Mouse (Mus musculus) midbrain, embryonic 12.5 days (tissue): ENCODE data around the gene Phyh. TPM values are rescaled to one million over a fixed set of nuclear protein-coding genes. Genes with fewer than 3 reads are reported as not detected.

Source experiments
- ATAC-seq: fragments of 200-750 bp; cut with Nextera tagmentation; 2 replicates; pipeline ENCODE4 v1.8.0; 2017; ENCODE audit warnings: low read depth, moderate TSS enrichment, moderate library complexity; ENCODE audit not compliant: low FRiP score
- H3K27ac ChIP-seq: fragments of 300-500 bp; sonication (generic); replicated peaks from 2 replicates; pipeline ENCODE4 v1.5.1; 2016; ENCODE audit warnings: mild to moderate bottlenecking
- H3K27me3 ChIP-seq: fragments of 300-500 bp; sonication (generic); 2 replicates; pipeline ENCODE4 v1.6.1; 2016; ENCODE audit warnings: mild to moderate bottlenecking
- H3K36me3 ChIP-seq: fragments of 300-500 bp; sonication (generic); 2 replicates; pipeline ENCODE4 v1.6.1; 2016
- H3K4me1 ChIP-seq: fragments of 300-500 bp; sonication (generic); 2 replicates; pipeline ENCODE4 v1.6.1; 2016
- H3K4me2 ChIP-seq: fragments of 300-500 bp; sonication (generic); replicated peaks from 2 replicates; pipeline ENCODE4 v1.6.1; 2016; ENCODE audit warnings: mild to moderate bottlenecking, moderate library complexity
- H3K4me3 ChIP-seq: fragments of 300-500 bp; sonication (generic); 2 replicates; pipeline ENCODE4 v1.5.1; 2016; ENCODE audit warnings: mild to moderate bottlenecking
- H3K9ac ChIP-seq: fragments of 300-500 bp; sonication (generic); replicated peaks from 2 replicates; pipeline ENCODE4 v1.6.1; 2016; ENCODE audit warnings: mild to moderate bottlenecking, moderate library complexity
- H3K9me3 ChIP-seq: fragments of 300-500 bp; sonication (generic); 2 replicates; pipeline ENCODE4 v1.6.1; 2016; ENCODE audit warnings: mild to moderate bottlenecking
- WGBS: fragments of 180-500 bp; shearing (Covaris S2); methylation state at CpG from one replicate; pipeline ENCODE4 v1.1.7; 2016; 5-methylcytosine and 5-hydroxymethylcytosine counted together
- polyA plus RNA-seq: library from polyadenylated mRNA; unstranded; fragments of >200 nt; fragmentation: Nextera tagmentation; extraction: Ambion mirVana; gene quantifications from 2 replicates; pipeline ENCODE4 v1.2.1, GENCODE M21; 2016

The Phyh gene
- polyA plus RNA-seq, 1 experiment from 2014 or later = 42.0 TPM

- no peak for ATAC-seq
- no peak overlapping the region for H3K4me2 ChIP-seq
- H3K4me1 ChIP-seq = no peaks in the 10 kb centered on the region
- no peak overlapping the region for H3K9ac ChIP-seq
- no peak overlapping the region for H3K27ac ChIP-seq
- no peak overlapping the region for H3K4me3 ChIP-seq
- WGBS = 29% methylated on average over 8 of the region's 8 CpGs
- H3K36me3 ChIP-seq = no peaks in the 10 kb centered on the region
- no peaks in the 10 kb centered on the region for H3K27me3 ChIP-seq
- no peaks in the 10 kb centered on the region for H3K9me3 ChIP-seq
These were observed 59.3 kb downstream of the Phyh start for GRCm38 (mm10) chr2:4978091-4978490.

DNA sequence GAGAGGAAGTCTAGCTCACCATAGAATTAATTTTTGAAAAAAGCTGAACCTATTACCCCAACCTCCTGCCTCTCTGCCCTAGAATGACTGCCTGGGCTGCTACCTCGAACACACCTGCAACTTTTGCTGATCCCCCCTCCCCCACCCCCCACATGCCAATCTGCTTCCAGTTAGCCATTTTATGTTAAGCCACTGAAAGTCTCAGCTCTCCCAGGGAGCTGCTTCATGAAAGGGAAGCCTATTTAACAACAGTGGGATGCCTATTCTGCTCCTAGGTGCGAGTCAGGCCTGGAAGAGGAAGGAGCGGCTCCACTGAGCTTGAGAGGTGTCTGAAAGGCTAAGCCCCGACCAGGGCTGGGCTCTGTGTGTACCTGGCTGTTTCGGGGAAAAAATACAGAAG lies 65.2 kb downstream of the Phyh start:
- Histone ChIP-seq H3K4me2 (no peak overlapping the region), H3K9me3 (no peaks in the 10 kb centered on the region), H3K4me1 (0 out of 2 replicates have a peak, but pooled peaks cover 5% of the 10 kb centered on the region), H3K27me3 (no peaks in the 10 kb centered on the region), H3K27ac (no peak overlapping the region), H3K4me3 (no peak overlapping the region), H3K36me3 (no peaks in the 10 kb centered on the region), H3K9ac (no peak overlapping the region)
- ATAC-seq = no peak
- 27% methylated on average over 5 of the region's 5 CpGs for WGBS

DNA sequence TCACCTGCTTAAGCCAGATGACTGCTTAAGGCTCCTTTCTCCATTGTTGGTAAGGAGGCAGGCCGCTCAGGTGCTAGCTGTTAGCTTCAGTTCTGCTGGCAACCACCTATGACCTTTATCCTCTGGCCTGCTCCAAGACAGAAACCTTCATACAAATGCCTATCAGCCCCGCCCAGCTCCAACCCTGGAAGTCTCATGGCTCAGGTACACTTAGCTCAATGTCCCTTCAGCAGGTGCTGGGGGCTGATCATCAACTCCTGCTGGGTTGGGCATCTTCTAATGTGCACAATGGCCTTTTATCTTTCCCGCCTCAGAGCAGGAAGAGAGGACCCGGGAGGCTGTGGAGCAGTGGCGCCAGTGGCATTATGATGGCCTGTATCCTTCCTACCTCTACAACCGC lies 66.2 kb downstream of the Phyh start:
- Histone ChIP-seq H3K4me3 (no peak overlapping the region), H3K4me1 (0 out of 2 replicates have a peak, but pooled peaks cover 5% of the 10 kb centered on the region), H3K36me3 (no peaks in the 10 kb centered on the region), H3K27me3 (no peaks in the 10 kb centered on the region), H3K9me3 (no peaks in the 10 kb centered on the region), H3K9ac (no peak overlapping the region), H3K27ac (no peak overlapping the region), H3K4me2 (no peak overlapping the region)
- ATAC-seq = no peak
- WGBS = 90% methylated on average over 6 of the region's 6 CpGs

DNA sequence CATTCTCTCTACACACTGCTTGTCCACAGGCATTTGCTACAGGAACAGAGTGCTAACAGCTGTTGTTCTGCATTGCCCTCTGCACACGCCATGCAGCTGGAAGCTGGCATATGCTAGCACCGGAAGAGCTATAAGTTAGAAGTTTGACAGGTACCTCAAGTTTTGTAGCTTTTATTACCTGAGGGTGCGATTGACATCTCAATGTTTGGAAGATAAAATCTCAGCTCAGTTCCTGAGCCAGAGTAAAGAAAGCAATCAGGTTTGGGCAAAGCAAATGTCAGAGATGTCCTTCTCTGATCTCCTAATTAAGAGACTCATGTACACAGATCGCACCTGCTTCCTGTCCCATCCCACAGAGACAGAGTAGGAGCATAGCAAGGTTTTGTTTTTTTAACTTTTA lies 68.0 kb downstream of the Phyh start:
- H3K9me3 ChIP-seq = no peaks in the 10 kb centered on the region
- H3K27me3 ChIP-seq = no peaks in the 10 kb centered on the region
- H3K4me2 ChIP-seq = no peak overlapping the region
- H3K27ac ChIP-seq = no peak overlapping the region
- no peak for ATAC-seq
- peaks cover 12% of the 10 kb centered on the region for H3K36me3 ChIP-seq
- H3K9ac ChIP-seq = no peak overlapping the region
- no peak overlapping the region for H3K4me3 ChIP-seq
- H3K4me1 ChIP-seq = 0 out of 2 replicates have a peak, but pooled peaks cover 5% of the 10 kb centered on the region
- 92% methylated on average over 4 of the region's 4 CpGs for WGBS

DNA sequence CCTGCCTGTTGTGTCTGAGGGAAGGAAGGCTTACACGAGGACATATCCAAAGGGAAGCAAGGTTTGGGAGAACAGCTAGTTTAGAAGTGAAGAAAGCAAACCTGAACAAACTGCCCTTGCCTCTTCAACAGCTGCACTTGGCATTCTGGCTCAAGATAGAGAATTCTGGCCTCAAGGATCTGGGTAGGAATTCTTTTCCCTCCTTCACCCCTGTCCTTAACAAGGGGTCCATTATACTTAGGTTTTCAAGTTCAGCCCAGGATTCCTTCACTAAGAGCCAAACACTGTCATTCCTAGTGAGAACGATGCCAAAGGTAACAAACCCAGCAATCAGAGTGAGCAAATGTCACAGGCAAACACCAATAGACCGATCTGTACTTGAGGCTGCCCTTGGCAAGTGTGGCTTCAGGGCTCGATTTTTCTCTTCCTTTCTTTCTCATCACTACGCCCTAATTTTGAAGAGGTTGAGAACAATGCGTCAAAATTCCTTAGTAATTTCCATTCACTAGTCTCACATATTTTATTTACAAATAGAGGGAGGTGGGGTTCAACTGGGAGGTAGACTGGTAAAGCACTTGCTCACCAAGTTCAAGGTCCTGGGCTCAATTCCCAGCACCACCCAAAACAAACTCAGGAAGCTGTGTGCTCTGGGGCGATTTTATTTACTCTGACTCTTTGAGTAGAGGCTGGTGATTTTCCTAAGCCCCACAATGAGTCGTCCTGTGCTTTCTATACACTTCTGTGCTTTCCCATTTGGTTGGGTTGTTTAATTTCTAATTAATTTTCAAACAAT lies 68.8 kb downstream of the Phyh start:
- no peak overlapping the region for H3K9ac ChIP-seq
- no peak overlapping the region for H3K4me2 ChIP-seq
- no peak overlapping the region for H3K4me3 ChIP-seq
- no peaks in the 10 kb centered on the region for H3K27me3 ChIP-seq
- H3K36me3 ChIP-seq = peaks cover 15% of the 10 kb centered on the region
- H3K27ac ChIP-seq = no peak overlapping the region
- WGBS = 86% methylated on average over 8 of the region's 8 CpGs
- H3K4me1 ChIP-seq = 0 out of 2 replicates have a peak, but pooled peaks cover 5% of the 10 kb centered on the region
- ATAC-seq = no peak
- H3K9me3 ChIP-seq = no peaks in the 10 kb centered on the region

Other genes with a start within 250 kb of the Phyh start
- gene Bend7, start 201.2 kb upstream of the Phyh start, polyA plus RNA-seq = 7.0 and 7.2 TPM in 2 replicates
- 124 and 132 TPM in 2 replicates for gene Sephs1, start 37.5 kb upstream of the Phyh start, polyA plus RNA-seq
- gene Ucma, start 57.1 kb downstream of the Phyh start, polyA plus RNA-seq = 0.65 TPM in 1 of 2 replicates, not detected in the other
- gene Mcm10, start 93.8 kb downstream of the Phyh start, polyA plus RNA-seq = 30.0 and 32.3 TPM in 2 replicates
- 3.3 and 4.2 TPM in 2 replicates for gene Optn, start 145.0 kb downstream of the Phyh start, polyA plus RNA-seq
- gene Ccdc3, start 218.8 kb downstream of the Phyh start, polyA plus RNA-seq = 3.7 and 7.3 TPM in 2 replicates